Mouse (Mus musculus): ENCODE results near the gene Klhl29.

Gene Klhl29

DNA sequence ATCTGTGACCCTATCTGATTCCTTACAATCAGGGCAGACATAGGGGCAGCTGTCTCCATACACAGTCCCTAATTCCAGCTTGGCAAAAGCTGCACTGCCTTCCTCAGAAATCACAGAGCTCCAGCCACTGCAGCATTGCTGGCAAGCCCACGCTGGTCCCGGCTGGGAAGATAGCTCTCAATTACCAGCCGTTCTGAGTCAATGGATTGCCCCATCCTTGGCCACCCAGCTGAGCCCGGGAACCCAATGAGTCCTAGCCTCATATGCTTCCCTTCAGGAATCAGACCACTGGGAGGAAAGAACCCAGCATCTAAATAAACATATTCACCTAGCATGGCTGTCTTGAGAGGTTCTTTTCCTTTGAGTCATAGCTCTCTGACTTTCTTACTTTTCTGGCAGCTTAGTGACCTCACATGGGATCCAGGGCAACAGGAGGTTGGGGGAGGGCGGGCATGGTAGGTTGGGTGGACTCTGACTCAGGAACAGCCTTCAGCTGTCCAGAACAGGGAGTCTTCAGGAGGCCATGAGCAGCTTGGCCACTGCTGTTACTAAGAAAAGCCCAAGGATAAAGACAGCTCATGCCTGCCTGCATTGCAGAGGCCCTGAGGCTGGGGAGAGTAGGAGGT lies 198.7 kb downstream of the Klhl29 start:
- no peak for DNase-seq

DNA sequence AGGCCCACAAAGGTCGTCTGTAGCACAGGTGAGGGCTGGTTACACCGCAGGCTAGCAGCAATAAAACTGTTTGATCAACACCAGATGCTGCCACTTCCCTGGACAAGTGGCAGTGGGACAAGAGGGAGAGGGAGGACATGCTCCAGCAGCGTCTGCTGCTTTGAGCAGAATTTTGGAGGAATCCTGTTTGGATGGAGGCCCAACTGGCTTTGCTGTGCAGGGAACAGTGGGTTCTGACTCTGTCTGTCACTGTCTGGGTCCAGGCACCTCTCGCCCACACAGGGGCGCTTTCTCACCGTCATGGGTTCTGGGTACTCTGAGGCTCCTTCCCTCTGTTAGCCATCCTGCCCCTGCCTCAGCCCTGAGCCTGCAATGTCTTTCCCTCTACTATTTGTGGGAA lies 209.3 kb downstream of the Klhl29 start:
- peak in 1 of 2 experiments; percentile 11 for DNase-seq

DNA sequence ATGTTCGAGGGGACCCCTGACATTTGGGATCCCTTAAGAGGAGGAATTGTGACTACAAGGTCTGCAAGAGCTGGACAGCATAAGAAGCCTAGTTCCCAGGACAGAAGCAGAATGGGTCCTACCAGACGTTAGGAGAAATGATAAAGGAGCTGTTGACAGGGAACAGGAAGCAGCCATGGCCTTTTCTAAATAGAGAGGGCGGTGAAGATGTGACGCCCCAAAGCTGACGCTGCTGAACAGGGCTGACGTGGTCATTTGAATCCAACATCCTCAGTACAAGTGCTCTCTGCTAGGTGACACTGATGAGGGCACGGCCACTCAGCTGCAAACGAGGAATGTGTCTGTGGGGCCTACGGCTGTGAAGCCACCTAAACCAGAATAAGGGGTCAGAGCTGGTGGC lies 210.1 kb downstream of the Klhl29 start:
- DNase-seq, result no peak

DNA sequence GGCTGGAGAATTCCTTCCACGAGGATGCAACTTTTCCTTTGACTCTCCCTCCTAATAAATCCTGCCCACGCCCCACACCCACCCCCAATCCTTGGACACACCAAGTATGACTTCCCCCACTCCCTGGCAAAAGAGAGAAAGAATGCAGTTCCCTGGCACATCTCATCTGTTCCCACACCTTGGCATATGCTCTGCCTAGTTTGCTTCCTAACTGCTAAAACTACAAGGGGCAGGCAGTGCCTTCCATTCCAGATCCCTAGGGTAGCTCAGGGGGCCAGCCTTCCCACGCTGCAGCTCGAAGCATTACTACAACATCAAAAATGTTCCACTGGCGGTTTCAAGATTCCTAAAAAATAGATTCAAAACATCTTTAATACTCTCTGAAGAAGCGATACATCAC lies 212.8 kb downstream of the Klhl29 start:
- no peak for DNase-seq

DNA sequence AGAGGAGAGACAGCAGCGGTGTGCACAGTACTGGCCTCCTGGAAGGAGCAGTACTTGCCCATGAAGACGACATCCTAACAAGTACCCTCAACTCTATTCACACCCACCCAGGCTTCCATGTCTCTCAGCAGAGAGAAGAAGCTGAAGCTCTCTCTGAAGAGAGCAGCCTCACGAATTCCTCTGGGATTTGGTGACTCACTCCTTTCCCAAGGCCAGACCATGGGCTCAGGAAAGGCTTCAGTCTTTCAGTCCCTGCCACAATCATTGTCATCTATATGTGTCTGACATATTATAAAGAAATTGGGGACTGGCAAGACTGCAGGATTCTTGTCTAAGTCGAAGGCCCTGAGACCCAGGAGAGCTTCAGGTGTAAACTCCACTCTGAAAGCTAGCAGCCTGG lies 213.9 kb downstream of the Klhl29 start:
- DNase-seq, result no peak

DNA sequence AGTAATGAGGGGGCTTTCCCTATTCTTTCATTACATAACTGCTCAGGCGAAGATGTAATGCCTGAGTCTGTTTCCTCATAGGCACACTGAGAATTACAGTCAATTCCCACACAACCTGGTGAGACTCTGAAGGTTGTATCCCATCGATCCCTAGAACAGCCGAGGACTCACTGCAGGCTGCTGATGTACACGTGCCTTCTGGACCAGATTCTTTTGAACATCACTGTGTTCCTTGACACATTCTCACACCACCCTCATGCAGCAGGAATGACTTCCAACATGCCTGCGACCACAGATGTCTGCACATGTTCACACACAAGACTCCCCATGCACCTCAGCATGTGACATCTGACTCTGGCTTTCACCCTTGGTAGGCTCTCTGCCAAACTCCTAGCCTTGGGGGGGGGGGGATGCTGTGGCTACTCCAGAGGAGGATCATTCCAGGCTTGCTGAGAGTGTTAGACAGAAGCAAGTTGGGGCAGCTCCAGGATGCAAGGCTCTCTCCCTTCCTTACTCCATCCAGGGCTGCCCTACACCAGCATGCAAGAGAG lies 217.5 kb downstream of the Klhl29 start:
- no peak for DNase-seq

DNA sequence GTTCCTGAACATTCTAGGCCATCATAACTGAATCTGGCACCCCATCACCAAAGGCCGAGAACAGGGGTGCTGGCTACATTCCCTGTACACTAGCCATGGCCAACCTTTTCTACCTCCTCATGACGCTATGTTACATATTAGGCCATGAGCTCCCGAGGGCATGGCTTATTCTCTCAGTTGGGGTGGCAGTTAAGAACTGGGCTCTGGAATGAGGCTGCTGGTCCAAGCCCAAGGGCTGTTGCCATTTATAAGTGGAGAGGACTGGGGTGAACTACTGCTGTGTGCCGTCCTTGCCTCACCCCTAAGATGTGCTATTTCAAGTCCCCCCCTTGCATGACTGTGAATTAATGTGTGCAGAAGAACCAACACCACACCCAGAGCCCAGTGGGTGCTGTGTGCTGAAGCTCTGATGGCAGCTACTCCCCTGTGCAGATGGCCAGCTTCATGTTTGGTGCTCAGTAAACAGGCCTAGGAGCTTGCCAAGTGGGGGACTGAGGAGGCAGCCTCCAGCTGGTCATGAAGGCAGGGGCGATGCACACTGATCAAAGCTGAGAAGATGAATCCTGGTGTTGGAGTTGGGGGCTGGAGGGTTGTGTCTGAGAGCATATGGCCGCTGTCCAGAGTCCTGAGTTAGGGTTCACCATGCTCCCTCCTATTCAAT lies 218.3 kb downstream of the Klhl29 start:
- no peak for DNase-seq

DNA sequence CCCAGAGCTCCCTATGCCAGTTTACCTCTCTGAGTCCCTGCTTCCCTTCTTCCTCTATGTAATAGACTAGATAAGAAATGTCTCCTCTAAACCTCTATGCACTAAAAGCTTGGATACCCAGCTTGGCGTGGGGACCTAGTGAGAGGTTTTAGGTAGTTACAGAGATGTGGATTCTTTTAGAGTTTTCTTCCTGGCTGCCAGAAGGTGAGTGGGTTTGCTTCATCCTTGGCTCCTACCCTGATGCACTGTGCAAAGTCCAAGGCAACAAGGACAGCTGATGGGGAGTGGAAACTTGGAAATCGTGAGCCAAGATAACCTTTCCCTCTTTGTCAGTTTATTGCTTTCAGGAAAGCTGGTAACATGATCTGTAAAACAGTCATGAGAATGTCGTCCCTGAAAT lies 220.3 kb downstream of the Klhl29 start:
- DNase-seq, result no peak

DNA sequence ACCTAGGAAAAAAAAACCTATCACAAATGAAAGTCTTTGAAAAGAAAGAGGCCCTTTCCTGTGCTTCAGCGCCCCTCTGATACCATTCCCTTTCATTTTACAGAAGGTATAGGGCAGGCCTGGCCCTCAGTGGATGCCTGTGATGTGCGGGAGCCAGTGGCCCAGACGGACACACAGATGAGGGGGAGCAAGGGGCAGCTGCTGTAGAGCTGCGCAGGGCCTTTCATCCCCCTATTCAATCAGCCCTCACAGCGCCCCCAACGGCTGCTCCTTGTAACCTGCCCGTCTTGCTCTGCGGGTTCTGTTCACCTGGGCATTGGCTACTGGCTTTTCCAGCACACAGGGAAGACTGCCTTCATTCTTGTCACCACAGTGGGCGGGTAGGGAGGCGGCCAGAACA lies 223.6 kb downstream of the Klhl29 start:
- peak in 1 of 2 experiments; percentile 10 for DNase-seq

DNA sequence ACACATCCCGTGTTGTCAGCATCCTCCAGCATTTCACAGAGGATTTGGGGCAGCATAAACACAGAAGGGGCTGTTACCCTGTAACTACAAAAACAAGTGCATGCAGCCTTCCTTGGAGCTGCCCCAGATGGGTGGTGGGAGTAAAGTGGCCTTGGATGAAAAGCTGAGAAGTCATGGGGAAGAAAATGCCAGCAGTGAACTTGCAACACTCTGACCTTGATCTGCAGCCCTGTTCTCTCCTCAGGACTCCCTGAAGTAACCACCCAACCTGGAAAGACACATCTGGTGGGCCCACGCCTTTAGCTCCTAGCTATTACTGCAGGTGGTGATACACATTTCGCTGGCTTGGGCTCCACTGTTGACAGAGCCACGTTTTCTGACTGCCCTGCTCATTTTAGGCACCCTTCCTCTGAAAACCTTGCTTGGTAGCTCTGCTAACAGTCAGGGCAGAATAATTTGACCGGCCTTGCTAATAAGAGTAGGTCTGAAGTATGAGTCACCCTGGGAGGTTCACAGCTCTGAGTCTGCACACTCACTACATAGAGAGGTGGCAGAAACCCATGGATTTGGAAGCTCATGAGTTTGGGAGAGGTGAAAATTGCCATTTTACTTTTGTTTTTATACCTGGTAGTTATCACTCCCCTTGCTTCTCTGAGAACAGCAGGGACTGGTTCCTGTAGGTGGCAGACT lies 228.0 kb downstream of the Klhl29 start:
- DNase-seq, result no peak

DNA sequence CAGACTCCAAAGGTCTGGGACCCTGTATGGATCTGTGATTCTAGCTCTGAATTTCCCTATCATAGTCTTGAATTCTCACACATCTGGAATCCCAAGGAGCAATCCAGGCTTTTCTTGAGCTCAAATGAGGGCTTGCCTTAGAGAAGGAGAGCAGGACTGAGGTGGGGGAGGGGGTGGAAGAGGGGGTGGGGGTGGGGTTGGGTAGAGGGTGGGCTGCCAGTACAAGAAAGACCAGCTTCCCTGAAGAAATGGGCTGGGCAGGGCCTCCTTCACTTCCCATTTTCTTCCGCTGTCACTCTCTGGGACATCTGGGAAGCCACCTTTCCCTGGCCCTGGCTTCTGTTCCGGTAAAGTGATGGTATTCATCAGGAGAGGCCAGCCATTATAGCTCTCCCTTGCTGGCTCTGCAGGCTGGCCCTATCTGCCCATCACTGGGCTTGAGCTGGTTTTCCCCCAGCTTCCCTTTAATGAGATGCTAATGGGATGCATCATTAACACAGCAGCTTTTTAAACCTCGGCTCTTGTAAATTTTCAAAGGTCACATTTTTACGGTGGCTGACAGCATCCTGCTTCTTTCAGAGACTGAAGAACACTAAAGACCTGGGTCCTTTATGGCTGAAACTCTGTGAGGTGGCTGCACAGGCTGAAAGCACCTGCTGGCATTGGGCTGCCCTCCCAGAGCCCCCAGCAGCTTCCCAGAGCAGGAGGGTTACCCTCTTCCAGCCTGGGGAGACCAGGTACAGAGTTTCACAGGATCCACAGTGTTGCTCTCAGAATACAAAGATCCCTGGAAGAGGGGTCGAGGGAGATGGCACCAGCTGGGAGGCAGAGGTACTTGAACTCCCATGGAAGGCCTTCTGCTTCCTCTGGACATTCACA lies 231.3 kb downstream of the Klhl29 start:
- no peak for DNase-seq

DNA sequence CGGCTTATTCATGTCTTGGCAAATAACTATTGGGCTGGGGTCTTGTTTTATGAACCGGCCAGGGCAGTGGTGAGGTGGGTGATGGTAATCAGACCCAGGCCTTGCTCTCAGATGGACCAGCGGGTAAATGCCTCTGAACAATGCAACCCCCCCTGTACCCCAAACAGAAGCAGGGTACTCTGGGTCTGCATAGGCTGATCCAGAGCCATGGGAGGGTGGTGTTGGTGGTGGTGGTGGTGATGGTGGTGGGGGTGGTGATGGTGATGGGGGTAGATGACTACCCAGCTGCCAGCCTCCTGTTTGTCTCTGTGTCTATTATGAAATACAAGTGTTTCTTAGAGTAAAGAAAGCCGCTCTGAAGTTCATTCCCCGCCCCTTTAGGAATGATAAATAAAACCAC lies 232.3 kb downstream of the Klhl29 start:
- no peak for DNase-seq

DNA sequence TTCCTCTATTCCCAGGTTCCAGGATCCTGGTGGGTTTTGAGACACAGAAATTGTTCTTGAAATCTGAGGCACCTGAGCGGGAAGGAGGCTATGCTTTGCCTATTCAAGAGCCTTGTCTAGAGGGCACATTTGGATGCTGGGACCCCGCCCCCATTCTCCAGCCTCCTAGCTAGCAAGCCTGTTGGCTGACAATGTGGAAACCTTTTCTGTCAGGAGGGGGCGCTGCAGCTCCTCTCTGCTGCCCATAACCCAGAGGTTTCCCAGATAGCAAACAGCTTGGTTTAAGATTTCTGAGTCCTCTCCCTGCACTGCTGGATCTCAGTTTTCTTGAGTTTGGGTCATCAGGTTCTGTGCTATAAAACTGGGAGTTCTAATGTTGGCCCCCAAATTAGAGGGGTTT lies 232.7 kb downstream of the Klhl29 start:
- peak; percentile 68 to 75 for DNase-seq

DNA sequence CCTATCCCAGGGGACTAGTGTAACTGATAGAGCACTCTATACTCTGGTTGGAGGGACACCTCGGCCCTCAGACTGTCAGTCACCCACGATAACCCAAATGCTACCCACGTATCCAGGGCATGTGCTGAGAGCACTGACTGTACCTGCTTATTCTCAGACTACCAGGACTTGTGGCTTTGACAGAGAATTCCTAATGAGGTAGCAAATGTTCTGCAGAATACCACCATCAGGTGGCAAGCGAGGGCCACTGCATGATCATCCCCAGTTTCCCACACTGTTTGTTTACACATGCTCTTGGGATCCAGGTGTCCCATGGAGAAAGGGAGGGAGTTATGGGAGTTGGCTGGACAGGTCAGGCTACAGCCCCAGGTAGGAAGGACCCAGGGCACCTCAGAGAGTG lies 234.4 kb downstream of the Klhl29 start:
- DNase-seq, result no peak

DNA sequence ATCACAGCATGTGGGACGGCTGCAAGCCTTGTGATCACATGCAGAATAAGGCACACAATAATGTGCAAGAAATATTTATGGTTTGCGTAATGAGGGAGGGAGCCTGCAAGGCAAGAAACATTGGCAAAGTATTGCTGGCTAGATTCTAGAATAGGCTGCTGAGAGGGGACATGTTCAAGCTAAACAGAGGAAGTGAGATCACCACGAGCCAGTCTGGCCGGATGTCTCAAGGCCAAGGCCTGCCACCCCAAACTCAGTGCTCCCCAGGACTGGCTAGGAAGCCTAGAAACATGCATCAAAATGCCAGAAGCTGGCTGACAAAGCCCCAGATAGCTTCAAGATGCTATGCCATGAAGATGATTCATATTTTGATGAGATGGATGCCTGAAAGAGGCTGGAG lies 236.2 kb downstream of the Klhl29 start:
- DNase-seq, result no peak

DNA sequence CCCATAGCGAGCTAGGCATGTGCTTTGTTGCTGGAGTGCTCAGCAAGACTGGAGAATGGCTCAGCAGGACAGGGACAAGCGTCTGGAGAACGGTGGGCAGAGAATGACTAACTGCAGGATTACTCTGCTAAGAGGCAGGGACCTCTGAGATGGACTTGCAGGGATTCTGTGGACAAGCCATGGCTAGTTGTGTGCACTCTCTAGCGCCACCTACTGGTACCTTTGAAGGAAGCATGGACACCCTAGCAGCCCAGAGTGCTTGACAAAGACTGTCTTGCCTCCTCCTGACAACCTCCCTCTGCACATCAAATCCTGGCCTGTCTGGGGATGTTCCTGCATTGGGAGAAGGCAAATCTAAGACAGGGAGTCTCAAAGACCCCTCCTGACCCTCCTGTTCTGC lies 239.2 kb downstream of the Klhl29 start:
- DNase-seq, result peak in 1 of 2 experiments; percentile 20

DNA sequence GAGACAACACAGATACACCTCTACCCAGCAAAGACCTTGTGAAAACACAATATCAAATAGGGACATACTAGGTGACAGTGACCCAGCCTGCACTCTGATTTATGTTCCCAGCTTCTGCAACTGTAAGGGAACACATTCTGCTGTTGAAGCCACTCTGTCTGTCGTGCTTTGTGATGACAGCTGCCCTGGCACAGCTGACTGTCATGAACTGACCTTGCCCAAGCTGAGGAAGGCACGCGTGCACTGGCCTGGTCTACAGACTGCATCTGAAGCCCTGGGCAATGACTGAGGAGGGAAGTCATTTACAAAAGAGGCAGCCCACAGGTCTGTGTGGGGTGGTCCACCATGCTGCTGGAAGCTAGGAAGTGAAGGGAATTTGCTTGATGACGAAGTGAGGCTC lies 246.3 kb downstream of the Klhl29 start:
- no peak for DNase-seq

DNA sequence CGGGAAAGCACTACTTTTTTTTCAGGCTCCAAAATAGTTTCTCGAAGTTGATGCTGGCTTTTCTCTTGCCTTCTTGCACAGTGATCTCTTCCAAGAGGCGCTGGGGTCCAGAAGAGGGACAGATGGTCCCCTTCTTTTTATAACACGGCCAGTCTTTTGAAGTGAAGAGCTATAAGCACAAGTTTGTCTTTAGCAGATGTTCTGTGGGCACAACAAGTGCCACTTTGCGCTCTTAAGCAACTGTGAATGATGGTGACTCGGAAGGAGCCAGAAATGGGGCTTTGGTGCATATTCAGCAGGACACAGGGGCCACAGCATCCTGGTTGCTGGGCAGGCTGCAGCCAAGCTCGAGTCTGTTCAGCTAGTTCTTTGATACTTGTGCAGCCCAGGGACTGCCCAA lies 249.6 kb downstream of the Klhl29 start:
- no peak for DNase-seq

DNA sequence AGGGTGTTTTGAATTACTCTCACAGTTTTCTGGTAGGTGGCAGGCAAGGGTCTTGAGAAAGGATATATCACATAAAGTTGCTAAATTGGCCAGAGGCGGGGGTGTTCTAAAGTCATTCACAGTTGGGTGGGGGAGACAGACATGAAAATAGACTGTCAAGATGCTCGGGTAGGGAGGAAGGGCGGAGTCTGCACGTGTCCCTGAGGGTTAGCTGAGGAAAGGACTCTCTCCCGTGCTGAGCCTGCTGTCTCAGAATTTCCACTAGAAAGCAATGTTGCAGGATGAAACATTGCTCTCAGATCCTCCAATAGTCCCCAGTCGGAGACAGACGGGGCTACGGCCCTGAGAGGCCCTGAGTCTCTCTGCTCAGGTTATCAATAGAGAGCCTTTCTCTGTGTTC lies 252.5 kb downstream of the Klhl29 start:
- no peak for DNase-seq

DNA sequence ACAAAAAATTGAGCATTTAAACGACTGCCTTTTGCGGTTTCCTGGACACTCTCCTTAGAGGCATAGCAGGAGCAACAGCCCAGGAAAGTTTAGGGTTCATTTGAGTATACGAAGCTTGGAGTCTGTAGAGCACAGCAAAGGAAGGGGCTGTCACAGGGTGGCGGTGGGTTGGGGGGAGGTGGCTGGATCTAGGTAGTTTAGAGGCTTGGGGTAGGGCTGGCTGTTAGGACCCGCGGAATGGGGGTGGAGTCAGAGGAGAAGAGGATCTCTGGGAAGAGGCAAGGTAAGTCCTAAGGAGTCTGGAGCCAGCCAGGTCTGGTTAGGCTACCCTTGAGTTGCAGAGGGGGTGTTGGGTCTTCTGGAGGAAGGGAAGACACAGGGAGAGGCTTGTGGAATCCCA lies 255.2 kb downstream of the Klhl29 start:
- DNase-seq, result no peak

DNA sequence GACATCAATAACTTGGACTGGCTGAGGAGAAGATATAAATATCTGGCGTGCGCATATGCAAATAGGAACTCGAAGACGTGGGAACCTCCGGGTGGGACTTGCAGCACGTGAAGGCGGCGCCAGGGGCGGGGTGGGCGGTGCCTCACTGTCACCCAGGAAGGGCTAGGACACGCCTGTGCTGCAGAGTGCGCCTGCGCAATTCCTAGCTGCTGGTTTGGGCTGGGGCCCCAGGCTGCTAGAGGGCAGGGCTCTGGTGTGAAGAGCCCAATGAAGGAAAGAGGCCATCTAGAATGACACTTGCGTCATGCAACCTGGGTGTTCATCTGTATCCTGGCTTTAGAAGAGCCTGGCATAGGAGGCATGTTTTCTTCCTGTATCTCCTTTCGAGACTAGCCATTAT lies 255.8 kb downstream of the Klhl29 start:
- peak; percentile 88 to 89 for DNase-seq

DNA sequence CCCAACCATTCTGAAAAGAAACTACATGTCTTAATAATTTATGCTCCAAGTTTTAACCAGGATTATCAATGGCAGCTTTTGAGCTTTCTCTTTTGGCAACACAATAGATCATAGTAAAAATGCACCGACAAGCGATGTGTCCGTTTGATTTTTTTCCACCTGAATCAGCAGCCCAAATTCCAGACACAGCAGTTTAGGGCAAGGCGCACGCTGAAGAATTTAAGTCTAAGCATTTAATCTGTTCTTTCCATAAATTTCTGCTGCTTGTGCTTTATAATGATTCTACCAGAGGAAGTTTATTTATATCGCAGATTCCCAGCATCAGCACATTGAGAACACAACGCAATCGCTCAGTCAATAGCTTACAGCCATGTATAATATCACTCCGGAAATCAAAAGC lies 256.2 kb downstream of the Klhl29 start:
- no peak for DNase-seq

DNA sequence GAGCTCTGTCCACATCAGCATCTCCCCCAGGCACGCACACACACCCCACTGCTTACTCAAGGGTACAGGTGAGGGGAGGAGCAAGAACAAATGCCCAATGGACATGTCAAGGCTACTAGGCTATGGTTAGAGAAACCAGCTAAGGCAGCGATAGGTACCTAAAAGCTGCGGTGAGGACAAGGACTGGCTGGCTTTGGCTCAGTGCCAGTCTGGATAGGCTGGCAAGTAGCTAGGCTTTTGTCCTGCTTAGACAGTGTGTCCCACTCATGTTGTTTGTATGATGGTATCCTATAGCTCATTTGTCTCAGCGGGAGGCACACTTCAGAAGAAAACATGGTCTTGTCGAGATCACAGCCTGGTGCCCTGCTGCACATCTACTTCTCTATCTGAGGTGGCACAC lies 258.9 kb downstream of the Klhl29 start:
- DNase-seq, result no peak

All from lung, adult 18-20 months (tissue).